11 mouse cellular contexts compared by ENCODE assay signal in the genomic region with DNA sequence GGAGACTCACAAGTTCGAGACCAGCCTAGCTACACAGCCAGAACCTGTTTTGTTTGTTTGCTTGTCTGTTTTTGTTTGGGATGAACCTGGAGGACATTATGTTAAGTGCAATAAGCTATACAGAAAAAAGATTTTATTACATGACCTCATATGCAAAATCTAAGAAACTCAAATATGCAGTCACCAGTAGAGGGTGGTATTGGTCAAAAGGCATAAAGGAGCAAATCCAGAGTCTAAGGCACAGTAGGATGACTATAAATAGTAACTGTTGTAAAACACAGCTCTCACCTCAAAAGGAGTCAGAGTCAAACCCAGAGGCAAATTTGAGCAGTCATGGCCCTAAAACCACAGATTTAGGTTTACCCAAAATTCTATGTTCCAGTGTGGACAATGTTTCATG. TPM values are rescaled to one million over a fixed set of nuclear protein-coding genes. Genes with fewer than 3 reads are reported as not detected.
DNase-seq lines count a peak whose midpoint lies in the region; ATAC-seq and TF ChIP-seq lines count a peak whose summit lies in the region.
"Had no signal": no experiment of that assay in that cellular context is flagged by ENCODE, and none has a peak within 500 bp of the region (broad histone marks: within the 10 kb centered on the region; RNA-seq: fewer than 3 reads in every experiment).

No protein-coding gene starts in this region.

- no peaks in the 10 kb centered on the region for H3K36me3 ChIP-seq in liver, adult 2 months (ENCODE audit: control insufficient read depth, insufficient read depth, low read length)
- H3K36me3 ChIP-seq in CH12.LX (replicated peaks in 1 of 2; ENCODE audit: control insufficient read depth in 1 of 2, insufficient read depth in 1 of 2, low read length in 1 of 2): peaks cover 1 to 5% of the 10 kb centered on the region in 2 experiments

- peak; percentile 43 for TF ChIP-seq CTCF in liver, adult 2 months (IDR thresholded peaks at IDR 0.05; ENCODE audit: low read depth, low read length)
- TF ChIP-seq CTCF in CH12.LX (conservative IDR thresholded peaks at IDR 0.05 in 1 of 2, IDR thresholded peaks at IDR 0.05 in 1 of 2; ENCODE audit: low read depth in 2 of 2, low read length in 2 of 2) (peak in 1 of 2 experiments; percentile 70; a peak in 3 of 4 replicates), Patski (IDR thresholded peaks at IDR 0.05) (peak; percentile 53)

- peak; percentile 72 for TF ChIP-seq RAD21 in CH12.LX (IDR thresholded peaks at IDR 0.05; ENCODE audit: low read depth, low read length)

- H3K4me2 ChIP-seq in CH12.LX (ENCODE audit: insufficient read depth, low read depth, poor library complexity, severe bottlenecking): no peak overlapping the region

- H3K9me3 ChIP-seq in CH12.LX (replicated peaks; ENCODE audit: low read length): no peaks in the 10 kb centered on the region

- peak; percentile 66 for DNase-seq in liver, adult 2 months (ENCODE audit: extremely low read depth, low read depth, low spot score)
- DNase-seq in liver: no peak
- DNase-seq in CH12.LX (ENCODE audit: extremely low read depth): peak; percentile 64
- DNase-seq in Patski (ENCODE audit: low read depth, low spot score): no peak
- DNase-seq in lung, postnatal 36 days: peak; percentile 65
- DNase-seq in gastrocnemius, postnatal 10 days: no peak
- no peak for DNase-seq in right cerebral cortex, postnatal 25 days
- no peak for DNase-seq in ovary, postnatal 36 days (ENCODE audit: low spot score)
- DNase-seq: layer of hippocampus, postnatal 36 days had no signal

- POLR2A ChIA-PET in Patski (lab: Charles Lee): interaction anchor here (1.1 kb wide), 1 partner anchor 213 kb away, joined by 3 read pairs; no protein-coding TSS in a partner anchor

- H3K27ac ChIP-seq in liver, adult 2 months (replicated peaks; ENCODE audit: insufficient read depth, low read depth, low read length): no peak overlapping the region
- no peak overlapping the region for H3K27ac ChIP-seq in CH12.LX (ENCODE audit: insufficient read depth, low read depth)

- in situ Hi-C loops in CH12.LX (cut with MboI; ENCODE audit: low pct_ligation_motif_present, low pct_unique_long_range_greater_than_20kb, low sequenced_read_pairs): no loop called here
- in situ Hi-C loops in Patski (cut with MboI; ENCODE audit: low pct_unique_long_range_greater_than_20kb): no loop called here

- CTCF ChIA-PET in Patski (lab: Charles Lee): interaction anchor here (0.7 to 3.2 kb wide), 4 partner anchors 12 to 150 kb away, joined by 3 to 13 read pairs (median 4); a partner anchor contains a TSS

- no peak for TF ChIP-seq EP300 in CH12.LX (IDR thresholded peaks at IDR 0.05; ENCODE audit: low read length)

- dilution Hi-C loops in CH12.LX (cut with MboI; ENCODE audit: extremely low pct_ligation_motif_present, extremely low pct_unique_long_range_greater_than_20kb, low sequenced_read_pairs): no loop called here

- no peak for TF ChIP-seq POLR2A in liver, adult 2 months (IDR thresholded peaks at IDR 0.05; ENCODE audit: extremely low read depth, insufficient read depth, low read length)
- TF ChIP-seq POLR2A in CH12.LX (IDR thresholded peaks at IDR 0.05; ENCODE audit: low read depth, low read length): no peak

- ATAC-seq in Patski: no peak

- no peak overlapping the region for H3K4me3 ChIP-seq in liver, adult 2 months (ENCODE audit: insufficient read depth, low read depth, low read length)
- no peak overlapping the region for H3K4me3 ChIP-seq in CH12.LX (replicated peaks in 1 of 3; ENCODE audit: low read depth in 2 of 3, low read length in 2 of 3, poor library complexity in 1 of 3)

- no peaks in the 10 kb centered on the region for H3K4me1 ChIP-seq in liver, adult 2 months (ENCODE audit: control insufficient read depth, insufficient read depth, low read length)
- peaks cover 4 to 16% of the 10 kb centered on the region in 2 experiments; a peak in 3 of 4 replicates for H3K4me1 ChIP-seq in CH12.LX (ENCODE audit: control insufficient read depth in 1 of 2, insufficient read depth in 2 of 2)

- no peaks in the 10 kb centered on the region for H3K27me3 ChIP-seq in liver, adult 2 months (ENCODE audit: control insufficient read depth, insufficient read depth, low read length)
- no peaks in the 10 kb centered on the region for H3K27me3 ChIP-seq in CH12.LX (replicated peaks)
- H3K27me3 ChIP-seq in Patski: no peaks in the 10 kb centered on the region

- no peaks in the 10 kb centered on the region for H3K79me2 ChIP-seq in liver, adult 2 months (ENCODE audit: control insufficient read depth, insufficient read depth, low read length)
- no peaks in the 10 kb centered on the region; the same call in 1 of the 2 replicates for H3K79me2 ChIP-seq in CH12.LX (replicated peaks; ENCODE audit: control insufficient read depth, extremely low read depth, insufficient read depth, poor library complexity, severe bottlenecking)

- H3K9ac ChIP-seq in liver, adult 2 months (ENCODE audit: low read depth, low read length): no peak overlapping the region
- H3K9ac ChIP-seq in CH12.LX (ENCODE audit: insufficient read depth, low read depth): no peak overlapping the region

- WGBS in liver, adult 2 months: 88% methylated on average over 1 of the region's 1 CpGs

TF ChIP-seq in CH12.LX, 34 proteins besides CTCF, POLR2A, EP300 and RAD21:
- TF ChIP-seq SMC3 (IDR thresholded peaks at IDR 0.05; ENCODE audit: low read depth, low read length): peak; percentile 59
- TF ChIP-seq JUND (conservative IDR thresholded peaks at IDR 0.05; ENCODE audit: low read depth, low read length): 0 out of 2 replicates have a peak, but pooled peaks have one; percentile 26
- TF ChIP-seq TBP (conservative IDR thresholded peaks at IDR 0.05; ENCODE audit: low read depth, low read length): no peak
- TF ChIP-seq E2F4 (IDR thresholded peaks at IDR 0.05; ENCODE audit: insufficient replicate concordance, low read depth, low read length): no peak
- TF ChIP-seq MEF2A (IDR thresholded peaks at IDR 0.05; ENCODE audit: borderline replicate concordance, low read depth, low read length): peak; percentile 87
- no peak for TF ChIP-seq MAZ (IDR thresholded peaks at IDR 0.05; ENCODE audit: low read depth, low read length)
- TF ChIP-seq MAFK (IDR thresholded peaks at IDR 0.05; ENCODE audit: insufficient replicate concordance, low read length): no peak
- 0 out of 2 replicates have a peak, but pooled peaks have one; percentile 16 for TF ChIP-seq JUN (IDR thresholded peaks at IDR 0.05; ENCODE audit: insufficient read depth, low read depth, low read length)
- TF ChIP-seq USF2 (conservative IDR thresholded peaks at IDR 0.05; ENCODE audit: low read depth, low read length): no peak

RNA-seq across cellular contexts. Expression of a gene that starts 1.6 kb away (rescaled TPM):
- not detected in 2 replicates for total RNA-seq in liver, adult 2 months (2014; rRNA removed)
- not detected in 2 replicates for polyA plus RNA-seq in liver, adult 2 months (2012; rRNA removed)
- total RNA-seq in CH12.LX (2012; rRNA removed) (not detected in 2 replicates), CH12.LX (2014; rRNA removed) (not detected in 2 replicates)
- polyA plus RNA-seq in CH12.LX (2012; ENCODE audit: insufficient read length, low read depth) (not detected in 2 replicates), Patski (2021) (not detected)
- not detected for total RNA-seq in gastrocnemius, postnatal 10 days (2021)
- total RNA-seq: layer of hippocampus, postnatal 36 days had no signal
- polyA plus RNA-seq: hindbrain, embryonic 11.5 days; urinary bladder, adult 2 months had no signal

RNA-seq across cellular contexts. Expression of a gene that starts 2.9 kb away (rescaled TPM):
- total RNA-seq in liver, adult 2 months (2014; rRNA removed): 2.6 and 3.2 TPM in 2 replicates
- 0.62 and 0.86 TPM in 2 replicates for polyA plus RNA-seq in liver, adult 2 months (2012; rRNA removed)
- total RNA-seq in CH12.LX (2012; rRNA removed) (17.1 and 21.5 TPM in 2 replicates), CH12.LX (2014; rRNA removed) (13.8 and 17.3 TPM in 2 replicates)
- polyA plus RNA-seq in CH12.LX (2012; ENCODE audit: insufficient read length, low read depth) (21.9 and 24.0 TPM in 2 replicates), Patski (2021) (10.6 TPM)
- total RNA-seq in gastrocnemius, postnatal 10 days (2021): 1 to 10 TPM; 6.1 to 6.5 TPM

Comparison
In these comparisons a context has a peak if more than half of its experiments do, and no peak if none do; other contexts are left out.
1. DNase-seq: peak in liver, adult 2 months (single experiment), CH12.LX (single experiment) and lung, postnatal 36 days (single experiment); none in liver (single experiment), Patski (single experiment), gastrocnemius, postnatal 10 days (single experiment), right cerebral cortex, postnatal 25 days (single experiment) and ovary, postnatal 36 days (single experiment).